Mouse (Mus musculus) neural tube, embryonic 11.5 days (tissue): Measurements from ENCODE around the gene Grid1. TPM values are rescaled to one million over a fixed set of nuclear protein-coding genes. Genes with fewer than 3 reads are reported as not detected.

ENCODE experiments used
- ATAC-seq: fragments of 200-750 bp; cut with Nextera tagmentation; 2 replicates; pipeline ENCODE4 v1.8.0; 2017; ENCODE audit warnings: moderate number of reproducible peaks, mild to moderate bottlenecking, moderate TSS enrichment, moderate library complexity; ENCODE audit not compliant: insufficient read depth, low FRiP score, low TSS enrichment
- DNase-seq: peaks from one replicate; pipeline ENCODE4 v3.0.0-alpha.2; 2015; ENCODE audit warnings: low spot score
- H3K27ac ChIP-seq: fragments of 300-500 bp; sonication (generic); 2 replicates; pipeline ENCODE4 v1.5.1; 2014; ENCODE audit warnings: low read depth, mild to moderate bottlenecking, low read length
- H3K27me3 ChIP-seq: fragments of 300-500 bp; sonication (generic); 2 replicates; pipeline ENCODE4 v1.6.1; 2014; ENCODE audit warnings: mild to moderate bottlenecking, low read length, mixed read lengths; ENCODE audit not compliant: control insufficient read depth, insufficient read depth
- H3K36me3 ChIP-seq: fragments of 300-500 bp; sonication (generic); 2 replicates; pipeline ENCODE4 v1.6.1; 2014; ENCODE audit warnings: mild to moderate bottlenecking, low read length, moderate library complexity, mixed read lengths; ENCODE audit not compliant: control insufficient read depth, insufficient read depth
- H3K4me1 ChIP-seq: fragments of 300-500 bp; sonication (generic); 2 replicates; pipeline ENCODE4 v1.6.1; 2014; ENCODE audit warnings: low read length, mixed read lengths; ENCODE audit not compliant: control insufficient read depth, insufficient read depth
- H3K4me2 ChIP-seq: fragments of 300-500 bp; sonication (generic); 2 replicates; pipeline ENCODE4 v1.6.1; 2014; ENCODE audit warnings: low read depth, mild to moderate bottlenecking, moderate library complexity
- H3K4me3 ChIP-seq: fragments of 300-500 bp; sonication (generic); 2 replicates; pipeline ENCODE4 v1.5.1; 2014; ENCODE audit warnings: low read depth, low read length
- H3K9ac ChIP-seq: fragments of 300-500 bp; sonication (generic); 2 replicates; pipeline ENCODE4 v1.6.1; 2014; ENCODE audit warnings: mild to moderate bottlenecking, low read length
- H3K9me3 ChIP-seq: fragments of 300-500 bp; sonication (generic); 2 replicates; pipeline ENCODE4 v1.6.1; 2016; ENCODE audit warnings: low read length; ENCODE audit not compliant: control insufficient read depth
- WGBS: fragments of 180-500 bp; shearing (Covaris S2); extraction: QIAGEN DNeasy Blood & Tissue Kit; methylation state at CpG from one replicate; pipeline ENCODE4 v1.1.7; 2014; 5-methylcytosine and 5-hydroxymethylcytosine counted together
- polyA plus RNA-seq: library from polyadenylated mRNA; unstranded; fragments of >200 nt; fragmentation: Nextera tagmentation; extraction: Ambion mirVana; gene quantifications from 2 replicates; pipeline ENCODE4 v1.2.1, GENCODE M21; 2014

The Grid1 gene
- polyA plus RNA-seq, 1 experiment from 2014 or later: 1.7 TPM

GRCm38 (mm10) chr14:34884611-34885010, 64.7 kb downstream of the Grid1 start:
- H3K4me2 ChIP-seq: no peak overlapping the region
- no peak overlapping the region for H3K9ac ChIP-seq
- no peaks in the 10 kb centered on the region for H3K4me1 ChIP-seq
- H3K4me3 ChIP-seq: no peak overlapping the region
- H3K27ac ChIP-seq: no peak overlapping the region
- H3K27me3 ChIP-seq: no peaks in the 10 kb centered on the region
- 93% methylated on average over 3 of the region's 3 CpGs for WGBS
- no peak for DNase-seq
- no peaks in the 10 kb centered on the region for H3K9me3 ChIP-seq
- ATAC-seq: no peak
- no peaks in the 10 kb centered on the region for H3K36me3 ChIP-seq

GRCm38 (mm10) chr14:34891769-34892532, 72.0 kb downstream of the Grid1 start:
- DNase-seq: no peak

GRCm38 (mm10) chr14:34896253-34896982, 76.5 kb downstream of the Grid1 start:
- Histone ChIP-seq H3K4me3 (peak overlapping the region; percentile 24), H3K4me2 (peak overlapping the region; percentile 60), H3K36me3 (no peaks in the 10 kb centered on the region), H3K9me3 (no peaks in the 10 kb centered on the region), H3K27me3 (no peaks in the 10 kb centered on the region), H3K27ac (no peak overlapping the region), H3K4me1 (peaks cover 4% of the 10 kb centered on the region; the same call in 1 of the 2 replicates), H3K9ac (peak overlapping the region; percentile 65)
- DNase-seq (peak; percentile 80), ATAC-seq (peak; percentile 86)
- 7% methylated on average over 33 of the region's 33 CpGs for WGBS

More at GRCm38 (mm10) chr14:34891769-34892532, 72.0 kb downstream of the Grid1 start:
- peaks cover 4% of the 10 kb centered on the region; the same call in 1 of the 2 replicates for H3K4me1 ChIP-seq
- H3K9me3 ChIP-seq: no peaks in the 10 kb centered on the region
- 11% methylated on average over 6 of the region's 6 CpGs for WGBS
- H3K4me2 ChIP-seq: no peak overlapping the region
- no peak for ATAC-seq
- no peak overlapping the region for H3K27ac ChIP-seq
- H3K9ac ChIP-seq: no peak overlapping the region
- H3K4me3 ChIP-seq: no peak overlapping the region
- H3K36me3 ChIP-seq: no peaks in the 10 kb centered on the region
- no peaks in the 10 kb centered on the region for H3K27me3 ChIP-seq

- WGBS: 70% methylated on average over 4 of the region's 4 CpGs
- ATAC-seq (no peak), DNase-seq (no peak)
- no peak overlapping the region for H3K27ac ChIP-seq
- H3K36me3 ChIP-seq: no peaks in the 10 kb centered on the region
- H3K4me3 ChIP-seq: no peak overlapping the region
- H3K9ac ChIP-seq: no peak overlapping the region
- no peaks in the 10 kb centered on the region for H3K27me3 ChIP-seq
- H3K4me2 ChIP-seq: no peak overlapping the region
- H3K4me1 ChIP-seq: no peaks in the 10 kb centered on the region
- H3K9me3 ChIP-seq: no peaks in the 10 kb centered on the region
These were observed 83.9 kb downstream of the Grid1 start for GRCm38 (mm10) chr14:34903854-34904253.

- Histone ChIP-seq H3K9me3 (no peaks in the 10 kb centered on the region), H3K27ac (no peak overlapping the region), H3K4me1 (no peaks in the 10 kb centered on the region), H3K27me3 (no peaks in the 10 kb centered on the region), H3K36me3 (no peaks in the 10 kb centered on the region), H3K4me3 (no peak overlapping the region), H3K9ac (no peak overlapping the region), H3K4me2 (no peak overlapping the region)
- ATAC-seq (no peak), DNase-seq (no peak)
- 55% methylated on average over 2 of the region's 2 CpGs for WGBS
These were observed 85.8 kb downstream of the Grid1 start for GRCm38 (mm10) chr14:34905697-34906096.

- Histone ChIP-seq H3K4me1 (no peaks in the 10 kb centered on the region), H3K9ac (no peak overlapping the region), H3K9me3 (no peaks in the 10 kb centered on the region), H3K27me3 (no peaks in the 10 kb centered on the region), H3K4me2 (no peak overlapping the region), H3K36me3 (no peaks in the 10 kb centered on the region), H3K4me3 (no peak overlapping the region), H3K27ac (no peak overlapping the region)
- DNase-seq (no peak), ATAC-seq (no peak)
- 74% methylated on average over 2 of the region's 2 CpGs for WGBS
These were observed 88.5 kb downstream of the Grid1 start for GRCm38 (mm10) chr14:34908366-34908765.

- Histone ChIP-seq H3K4me2 (no peak overlapping the region), H3K27ac (no peak overlapping the region), H3K9ac (no peak overlapping the region), H3K4me1 (no peaks in the 10 kb centered on the region), H3K4me3 (no peak overlapping the region), H3K27me3 (no peaks in the 10 kb centered on the region), H3K9me3 (no peaks in the 10 kb centered on the region), H3K36me3 (no peaks in the 10 kb centered on the region)
- 39% methylated on average over 4 of the region's 4 CpGs for WGBS
- ATAC-seq (no peak), DNase-seq (no peak)
These were observed 88.9 kb downstream of the Grid1 start for GRCm38 (mm10) chr14:34908804-34909203.

- no peaks in the 10 kb centered on the region for H3K4me1 ChIP-seq
- ATAC-seq: no peak
- H3K4me3 ChIP-seq: no peak overlapping the region
- no peaks in the 10 kb centered on the region for H3K36me3 ChIP-seq
- H3K4me2 ChIP-seq: no peak overlapping the region
- no peak for DNase-seq
- H3K27me3 ChIP-seq: no peaks in the 10 kb centered on the region
- 87% methylated on average over 6 of the region's 6 CpGs for WGBS
- no peak overlapping the region for H3K9ac ChIP-seq
- H3K27ac ChIP-seq: no peak overlapping the region
- H3K9me3 ChIP-seq: no peaks in the 10 kb centered on the region
These were observed 96.4 kb downstream of the Grid1 start for GRCm38 (mm10) chr14:34916315-34916714.

GRCm38 (mm10) chr14:34917111-34917510, 97.2 kb downstream of the Grid1 start:
- no peaks in the 10 kb centered on the region for H3K36me3 ChIP-seq
- ATAC-seq (no peak), DNase-seq (no peak)
- H3K27me3 ChIP-seq: no peaks in the 10 kb centered on the region
- H3K4me3 ChIP-seq: no peak overlapping the region
- no peak overlapping the region for H3K9ac ChIP-seq
- H3K4me1 ChIP-seq: no peaks in the 10 kb centered on the region
- no peaks in the 10 kb centered on the region for H3K9me3 ChIP-seq
- no peak overlapping the region for H3K4me2 ChIP-seq
- H3K27ac ChIP-seq: no peak overlapping the region
- 38% methylated on average over 1 of the region's 1 CpGs for WGBS
